Mouse (Mus musculus): ENCODE measurements around the gene Neil3.
"Not testable (repeated sequence)": the region's sequence is repeated elsewhere in the genome, so short reads cannot be mapped to it uniquely, and the experiment has no call there.

Gene Neil3

DNA sequence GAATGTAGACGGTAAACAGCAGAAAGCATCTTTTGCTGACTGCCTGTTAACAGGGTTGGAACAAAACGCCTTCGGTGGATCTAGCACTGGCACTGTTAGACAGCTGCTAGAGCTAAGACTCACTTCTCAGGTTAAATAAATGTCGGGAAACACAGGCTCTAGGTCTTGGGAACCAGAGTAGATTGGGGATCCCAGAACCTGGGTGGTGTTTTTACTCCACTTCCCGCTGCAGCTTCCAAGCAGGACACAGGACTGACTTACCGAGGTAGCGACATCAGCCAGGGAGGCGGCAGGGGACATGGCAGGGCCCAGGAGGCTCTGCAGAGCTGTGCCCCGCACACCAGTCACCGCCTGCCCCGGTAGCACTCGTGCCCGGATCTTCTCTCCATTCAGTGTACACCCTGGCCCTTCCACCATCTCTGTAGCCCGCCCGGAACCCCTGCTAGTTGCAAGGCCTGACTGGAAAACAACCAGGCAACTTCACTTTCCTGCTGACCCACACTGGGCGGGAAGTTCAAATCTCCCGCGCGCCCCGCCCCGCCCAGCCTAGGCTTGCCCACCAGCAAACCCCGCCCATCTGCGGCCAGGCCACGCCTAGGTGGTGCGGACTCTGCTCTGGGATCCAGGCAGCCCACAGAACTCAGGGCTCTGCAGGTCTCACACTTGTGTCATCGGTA is at the start of gene Neil3:
Gene Neil3, minus strand, starts transcription at position 571 of the 677 bp plus-strand sequence.
- DNase-seq = peak; percentile 14 to 21

DNA sequence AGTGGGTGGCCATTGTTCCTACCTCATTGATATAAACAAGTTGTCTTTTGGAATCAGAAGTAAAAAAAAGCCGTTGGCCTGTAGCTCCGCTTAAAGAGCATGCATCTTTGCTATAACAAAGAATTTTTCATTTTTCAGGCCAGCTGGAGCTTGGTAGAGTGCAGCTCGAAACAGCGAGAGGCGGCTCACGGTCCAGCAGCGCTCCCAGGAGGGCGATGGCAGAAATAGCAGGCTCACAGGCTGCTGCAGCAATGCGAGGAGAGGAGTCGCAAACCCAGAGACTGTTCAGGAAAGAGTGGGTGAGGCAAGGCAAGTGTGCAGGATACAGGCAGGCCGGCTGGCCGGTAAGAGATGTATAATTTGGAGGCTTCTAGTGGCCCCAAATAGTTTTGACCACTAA is 42.0 kb upstream of the Neil3 start:
- peak; percentile 24 to 44 for DNase-seq

DNA sequence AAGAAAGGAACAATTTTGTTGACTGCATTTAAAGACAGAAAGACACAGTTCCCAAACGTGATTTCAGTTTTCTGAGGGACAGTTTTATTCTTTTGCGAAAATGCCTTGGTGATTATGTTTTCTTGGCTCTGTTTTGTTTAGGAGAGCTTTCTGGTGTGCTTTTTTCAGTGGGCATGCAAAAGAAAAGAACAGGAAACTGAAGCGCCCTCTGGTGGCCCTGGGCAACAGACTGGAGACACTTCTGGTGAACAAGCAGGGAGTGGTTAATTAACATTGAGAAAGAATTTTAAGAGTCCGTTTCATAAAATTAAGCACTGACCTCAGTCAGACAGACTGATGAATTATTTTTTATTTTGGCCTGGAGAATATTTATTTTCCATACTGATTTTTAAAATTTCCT is 25.1 kb upstream of the Neil3 start:
- peak; percentile 25 to 39 for DNase-seq

DNA sequence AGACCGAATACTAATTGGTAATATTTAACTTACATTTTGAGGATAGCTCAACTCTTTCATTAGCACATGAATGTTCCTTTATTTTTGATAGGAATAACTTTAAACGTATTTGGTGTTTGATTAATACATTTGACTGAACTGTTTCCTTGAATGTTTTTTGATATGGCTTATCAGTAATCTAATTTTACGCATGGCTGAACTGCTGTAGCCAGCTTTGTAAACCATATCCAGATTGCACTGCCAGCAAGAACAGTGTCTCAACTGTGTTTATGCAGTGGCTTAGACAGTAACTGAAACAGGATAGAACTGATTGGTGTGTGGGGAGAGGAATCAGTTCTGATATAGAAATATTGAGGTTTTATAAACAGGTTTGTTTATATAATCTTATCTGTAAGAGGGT is 22.6 kb upstream of the Neil3 start:
- no peak for DNase-seq

DNA sequence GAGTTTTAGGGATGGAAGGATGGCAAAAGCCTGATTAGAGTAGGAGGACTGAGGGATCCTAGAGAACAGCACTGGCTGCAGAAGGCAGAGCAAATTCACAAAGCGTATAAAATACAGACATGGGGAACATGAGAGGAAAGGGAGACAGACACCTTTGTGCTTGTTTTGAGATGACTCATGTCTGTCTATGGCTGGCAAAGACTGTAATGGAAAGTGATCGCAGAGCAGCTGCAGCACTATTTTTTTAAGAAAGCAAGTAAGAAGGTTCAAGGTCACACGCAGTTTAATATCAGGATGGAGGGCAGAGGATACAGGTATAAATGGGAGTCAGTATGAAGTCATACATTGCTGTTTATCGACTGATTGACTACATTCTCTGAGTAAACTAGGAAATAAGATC is 8.2 kb downstream of the Neil3 start:
- no peak for DNase-seq

DNA sequence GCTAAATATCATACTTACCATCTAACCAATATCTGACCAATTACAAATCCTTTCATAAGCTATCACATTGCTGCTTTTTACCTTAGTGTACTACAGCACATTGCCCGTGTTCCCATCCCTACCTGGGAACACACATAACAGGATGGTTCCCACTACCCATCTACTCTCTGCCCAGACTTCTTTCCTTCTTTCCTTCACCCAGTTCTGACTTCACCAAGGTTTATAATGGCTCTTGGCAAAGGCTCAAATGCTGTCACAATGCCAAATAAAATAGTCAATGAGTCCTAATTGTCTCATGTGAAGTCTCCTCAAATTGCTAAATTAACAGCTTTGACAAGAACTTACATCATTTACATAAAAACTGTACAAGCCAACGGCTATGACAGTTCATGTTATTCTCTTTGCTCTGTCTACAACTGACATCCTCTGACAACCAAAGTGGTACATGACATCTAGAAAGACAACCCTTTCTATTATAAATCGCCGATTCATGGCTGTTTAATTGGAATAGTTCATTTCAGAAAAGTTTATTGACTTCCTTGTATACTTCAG is 9.9 kb downstream of the Neil3 start:
- DNase-seq = no peak

DNA sequence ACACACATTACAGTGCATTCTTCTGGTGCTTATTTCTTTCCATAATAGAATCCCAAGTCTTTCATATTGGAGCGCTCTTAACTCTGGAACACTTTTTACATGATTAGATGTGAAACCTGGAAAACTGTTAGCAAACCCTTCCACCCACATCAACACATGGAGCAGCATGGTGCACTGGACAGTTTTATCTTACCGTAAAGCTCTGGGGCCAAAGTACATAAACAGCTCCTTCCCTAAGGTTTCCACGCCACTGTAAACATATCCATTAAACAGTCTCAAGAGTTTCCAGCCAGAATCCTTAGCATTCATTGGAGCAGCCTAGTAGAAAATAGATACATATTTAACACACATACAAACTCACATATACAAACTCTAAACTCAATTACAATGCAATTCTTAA is 15.4 kb downstream of the Neil3 start:
- no peak for DNase-seq

DNA sequence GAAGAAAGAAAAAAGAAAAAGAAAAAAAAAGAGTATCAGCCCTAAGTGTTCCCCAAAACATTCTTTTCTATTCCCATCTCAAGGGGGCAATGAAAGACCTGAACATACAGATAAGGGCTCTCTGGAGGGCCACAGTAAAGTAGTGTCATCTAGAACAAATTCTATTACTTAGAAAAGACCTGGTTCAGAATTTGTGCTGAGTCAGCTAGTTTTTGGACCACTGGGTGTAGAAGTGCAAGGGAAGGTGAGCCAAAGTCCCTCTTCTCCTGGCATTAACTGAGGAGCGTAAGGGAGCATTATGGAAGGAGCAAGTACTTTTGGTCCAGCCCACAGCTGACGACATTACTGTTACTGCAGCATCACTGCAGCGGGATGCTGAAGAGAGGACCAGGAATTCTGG is 19.7 kb downstream of the Neil3 start:
- no peak for DNase-seq

DNA sequence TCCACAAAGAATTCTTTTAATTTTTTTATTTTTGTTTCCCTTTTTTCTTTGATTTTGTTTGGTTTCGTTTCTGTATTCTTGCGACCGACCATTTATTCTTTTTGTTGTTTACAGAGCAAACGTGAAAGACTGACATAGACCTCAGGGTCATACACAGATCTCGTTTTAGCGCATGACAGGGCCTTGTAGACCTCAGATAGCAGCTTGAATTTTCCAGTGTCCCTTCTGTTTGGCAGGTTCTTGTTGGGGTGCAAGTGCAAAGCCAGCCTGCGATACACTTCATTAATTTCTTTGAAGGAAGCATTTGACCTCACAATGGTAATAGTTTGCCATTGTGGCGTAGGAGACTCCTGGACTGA is 24.6 kb downstream of the Neil3 start:
- no peak for DNase-seq

DNA sequence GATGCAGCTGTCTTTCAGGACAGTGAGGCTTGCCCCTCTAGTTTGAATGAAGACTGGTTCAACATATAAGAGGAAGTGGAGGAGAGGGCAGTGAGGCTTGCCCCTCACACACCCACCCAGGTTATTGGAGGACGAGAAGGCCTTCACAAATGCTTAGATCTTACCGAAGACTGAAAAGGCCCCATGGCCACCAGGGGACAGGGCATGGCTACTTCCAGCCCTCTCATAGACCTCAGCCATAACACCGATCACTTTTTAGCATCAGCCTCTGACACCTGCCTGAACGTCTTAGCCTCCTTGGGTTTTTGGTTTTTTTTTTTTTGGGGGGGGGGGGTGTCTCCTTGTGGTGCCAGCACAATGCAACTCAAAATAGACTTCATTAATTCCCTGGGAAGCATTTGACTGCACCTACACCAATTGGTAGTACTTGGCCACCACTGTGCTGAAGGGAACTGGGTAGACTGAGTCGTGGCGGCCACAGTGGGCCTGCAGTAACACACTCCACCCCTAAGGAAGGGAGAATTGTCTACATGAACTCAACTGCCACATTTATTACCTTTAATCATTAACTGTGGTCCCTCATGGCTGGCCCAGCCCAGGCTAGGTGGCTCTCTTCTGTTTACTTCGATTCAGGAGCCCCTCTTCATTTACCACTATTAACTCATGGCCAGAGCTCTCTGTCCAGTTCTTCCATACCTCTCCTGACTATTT is 25.1 kb downstream of the Neil3 start:
- DNase-seq = no peak

DNA sequence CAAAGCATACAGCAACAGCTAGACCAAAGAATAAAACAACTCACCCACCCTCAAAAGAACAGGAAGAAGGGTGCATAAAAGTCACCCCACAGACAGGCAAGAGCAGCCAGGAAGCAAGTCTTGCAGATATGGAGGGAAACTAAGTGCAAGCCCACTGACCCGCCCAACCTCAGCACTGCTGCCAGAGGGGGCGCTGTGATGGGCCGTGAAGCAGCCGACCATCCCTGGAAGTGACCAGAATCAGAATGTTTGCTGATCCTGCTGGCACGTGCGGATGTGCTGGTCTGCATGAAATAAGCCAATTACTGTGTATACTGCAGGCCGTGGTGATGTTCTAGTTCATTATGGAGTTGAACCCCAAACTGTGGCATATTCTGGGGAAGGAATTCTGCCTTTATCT is 26.6 kb downstream of the Neil3 start:
- DNase-seq = no peak

DNA sequence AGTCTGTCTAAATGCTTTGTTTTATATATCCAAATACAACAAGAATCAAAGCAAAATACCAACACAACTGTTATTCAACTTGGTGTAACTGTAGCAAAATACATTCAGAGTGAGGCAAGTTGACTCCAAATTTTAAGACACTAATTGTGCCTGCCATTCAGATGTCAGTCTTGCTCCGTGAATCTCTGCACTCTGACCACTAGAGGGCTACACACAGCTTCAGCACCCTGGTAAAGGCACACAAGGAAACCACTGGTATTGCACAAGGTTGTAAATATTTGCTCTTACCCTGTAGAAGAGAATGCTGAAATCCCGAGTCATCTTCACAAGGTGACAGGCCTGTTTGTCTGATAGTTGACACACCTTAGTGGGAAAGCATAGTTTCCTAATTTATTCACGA is 31.8 kb downstream of the Neil3 start:
- peak in 1 of 2 experiments; percentile 2 for DNase-seq

DNA sequence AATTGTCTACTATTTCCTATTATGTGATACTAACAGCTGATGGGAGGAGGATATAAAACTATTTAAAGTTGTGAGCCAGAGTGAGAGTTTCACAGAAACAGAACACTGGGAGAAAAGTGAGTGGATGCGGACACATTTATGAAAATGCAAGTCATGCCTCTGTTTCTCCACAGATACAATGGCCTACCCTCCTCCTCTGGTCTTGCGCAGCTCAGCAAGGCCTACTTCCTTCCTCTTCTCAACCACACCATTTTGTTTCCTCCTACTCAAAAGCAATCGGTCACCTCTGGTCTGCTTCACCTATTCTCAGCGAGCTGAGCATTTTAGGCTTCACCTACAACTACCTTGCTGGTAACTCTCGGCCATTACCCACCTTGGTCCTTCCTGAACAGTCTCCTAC is 34.0 kb downstream of the Neil3 start:
- DNase-seq = no peak

DNA sequence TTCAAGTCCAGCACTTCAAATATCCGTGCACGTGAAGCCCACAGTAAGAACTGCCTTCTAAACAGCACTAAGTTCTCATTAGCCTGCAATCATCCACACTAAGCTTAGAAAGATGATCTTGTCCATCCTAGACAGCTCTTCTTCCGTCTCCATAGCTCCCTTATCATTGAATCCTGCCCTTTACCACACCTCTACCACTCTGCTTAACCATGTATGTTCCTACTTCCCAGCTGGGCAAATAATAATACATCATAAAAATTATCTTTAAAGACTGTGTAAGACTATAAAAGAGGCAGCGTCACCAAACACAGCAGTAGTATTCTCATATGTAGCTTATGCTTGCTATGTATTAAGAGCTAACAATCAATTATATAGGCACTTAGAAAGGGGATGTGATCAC is 35.2 kb downstream of the Neil3 start:
- no peak for DNase-seq

DNA sequence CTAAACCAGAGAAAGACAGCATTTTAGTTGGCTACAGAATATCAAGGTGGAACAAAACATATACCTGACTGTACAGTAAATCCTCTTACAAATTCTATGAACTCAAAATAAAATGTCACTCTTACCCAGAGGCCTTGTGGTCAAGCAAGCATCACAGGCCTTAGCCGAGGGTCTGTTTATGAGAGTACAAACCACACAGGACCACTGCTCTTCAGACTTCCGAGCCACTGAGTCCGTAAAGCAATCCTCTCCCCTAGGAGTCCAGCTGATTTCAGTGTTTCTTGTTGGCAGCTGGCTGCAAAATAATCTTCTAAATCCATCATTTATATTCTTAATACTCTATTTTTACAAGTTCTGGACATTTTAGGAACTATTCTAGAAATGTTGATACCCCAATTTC is 38.0 kb downstream of the Neil3 start:
- DNase-seq = no peak

DNA sequence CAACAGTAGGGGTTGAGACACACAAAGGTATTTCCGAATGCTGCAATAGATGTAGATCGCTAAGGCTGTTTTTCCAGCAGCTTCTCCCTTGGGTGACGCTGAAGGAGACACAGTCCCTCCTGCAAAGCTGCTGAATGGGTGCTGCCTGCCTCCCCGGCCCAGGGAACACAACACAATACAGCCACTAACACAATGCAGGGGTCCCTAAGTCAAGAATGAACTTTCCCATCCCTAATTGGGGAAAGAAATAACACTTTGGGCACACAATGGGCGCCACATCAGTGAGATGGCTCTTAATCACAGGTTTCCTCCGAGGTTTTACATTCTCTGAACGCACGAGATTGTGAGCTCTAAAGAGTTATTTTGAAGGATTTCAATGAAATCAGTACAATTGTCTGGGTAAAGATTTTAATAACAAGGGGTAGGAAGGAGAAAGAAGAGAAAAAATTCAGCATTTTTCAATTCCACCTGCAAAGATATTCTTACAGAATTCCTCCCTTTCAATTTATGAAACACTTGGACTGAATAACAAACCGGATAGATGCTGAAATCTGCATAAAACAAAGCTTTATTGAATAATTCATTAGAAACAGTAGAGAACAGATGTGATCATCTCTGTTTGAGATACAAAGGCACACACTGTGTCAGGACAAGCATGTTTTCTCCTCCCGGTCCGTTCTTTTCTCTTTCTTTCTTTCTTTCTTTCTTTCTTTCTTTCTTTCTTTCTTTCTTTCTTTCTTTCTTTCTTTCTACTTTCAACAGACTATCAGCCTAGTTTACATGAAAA is 38.6 kb downstream of the Neil3 start:
- no peak for DNase-seq

DNA sequence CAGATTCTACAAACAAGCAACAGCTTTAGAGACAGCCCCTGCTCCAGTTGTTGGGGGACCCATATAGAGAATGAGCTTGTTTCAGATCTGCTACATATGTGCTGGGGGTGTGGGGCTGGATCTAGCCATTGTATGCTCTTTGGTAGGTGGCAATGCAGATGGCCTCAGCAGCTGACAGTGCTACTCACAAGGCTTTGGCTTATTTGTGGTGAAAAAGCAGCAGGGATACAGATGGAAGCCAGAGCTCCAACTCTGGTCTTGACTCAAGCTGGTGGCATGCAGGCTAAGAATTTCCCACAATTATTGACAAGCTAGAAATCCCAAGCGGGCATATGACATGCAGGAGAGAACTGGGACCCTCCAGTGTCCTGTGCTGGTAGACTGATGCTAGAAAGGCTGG is 40.8 kb downstream of the Neil3 start:
- no peak for DNase-seq

DNA sequence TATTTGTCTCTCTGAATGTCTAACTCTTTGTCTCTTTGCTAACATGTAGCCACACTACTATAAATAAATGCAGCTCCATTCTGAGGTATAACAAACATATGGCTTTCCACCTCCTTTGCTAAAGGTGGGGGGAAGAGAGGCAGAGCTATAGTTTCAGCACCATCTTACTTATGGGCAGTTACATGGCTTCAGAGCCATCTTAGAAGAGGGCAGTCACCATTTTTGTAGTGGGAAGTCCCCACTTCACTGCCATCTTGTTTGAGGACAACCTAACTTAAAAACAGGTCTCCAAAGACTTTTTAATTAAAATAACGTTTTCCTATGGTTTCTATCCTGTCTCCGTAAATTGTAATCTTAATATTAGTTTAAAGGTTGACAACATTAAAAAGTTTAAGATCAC is 47.1 kb downstream of the Neil3 start:
- DNase-seq = no peak

DNA sequence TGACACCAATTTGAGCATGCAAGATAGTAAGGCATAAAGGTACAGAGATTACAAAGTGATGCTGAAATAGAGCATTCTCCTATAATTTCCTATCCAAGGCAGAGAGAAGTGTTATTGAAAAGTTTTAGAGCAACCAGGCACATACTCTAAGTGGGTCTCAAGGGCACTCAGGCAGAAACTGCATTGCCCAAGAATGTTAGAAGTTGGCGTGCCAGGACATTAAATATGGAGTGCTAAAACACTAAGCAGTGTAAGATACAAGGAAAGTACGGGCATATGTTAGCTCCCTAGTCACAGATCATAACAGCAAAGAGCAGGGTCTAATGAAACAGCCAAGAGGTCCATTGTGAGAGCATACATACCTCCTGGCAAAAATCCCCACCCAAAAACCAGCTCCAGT is 65.3 kb downstream of the Neil3 start:
- no peak for DNase-seq

DNA sequence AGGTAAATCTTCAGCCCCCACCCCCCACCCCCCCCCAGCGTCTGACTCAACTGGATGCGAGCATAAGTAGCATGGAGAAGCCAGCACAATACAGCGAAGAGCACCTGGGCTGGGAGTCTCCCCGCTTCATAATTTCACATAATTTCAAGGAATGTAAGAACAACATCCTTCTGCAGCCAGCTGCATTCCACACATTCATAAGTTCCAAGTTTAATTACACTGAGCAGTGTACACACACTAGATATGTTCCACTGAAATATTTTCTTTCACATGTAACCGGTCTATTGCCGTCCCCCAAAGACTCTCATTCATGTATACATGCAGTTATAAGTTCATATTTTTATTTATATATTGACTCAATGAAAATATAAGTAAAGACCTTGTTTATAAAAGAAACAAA is 72.6 kb downstream of the Neil3 start:
- no peak for DNase-seq

DNA sequence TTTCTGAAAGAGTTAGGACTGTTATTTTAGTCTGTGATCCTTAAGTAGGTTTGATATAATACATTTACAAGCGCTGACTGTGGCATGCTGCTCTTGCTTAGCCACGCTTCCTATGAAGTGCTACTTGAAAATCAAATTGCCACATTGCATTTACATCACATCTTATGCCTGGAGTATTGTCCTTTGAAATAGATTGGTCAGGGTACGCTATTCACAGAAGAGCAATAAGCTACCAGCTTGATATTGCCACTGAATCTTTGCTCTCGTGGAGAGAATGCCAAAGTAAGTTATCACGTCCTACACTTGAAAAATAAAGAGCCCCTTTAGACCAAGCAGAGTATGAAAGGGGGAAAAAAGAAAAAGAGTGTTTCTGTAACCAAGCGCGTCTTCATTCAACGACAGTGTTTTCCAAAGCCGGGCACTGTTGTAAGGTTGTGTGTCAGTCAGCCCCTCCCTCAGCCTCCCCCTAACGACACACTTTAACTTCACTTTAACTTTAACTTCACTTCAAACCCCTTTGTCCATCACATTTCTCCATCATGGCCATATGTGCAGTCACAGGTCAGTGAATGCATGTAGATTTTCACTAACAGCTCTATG is 76.3 kb downstream of the Neil3 start:
- no peak for DNase-seq

DNA sequence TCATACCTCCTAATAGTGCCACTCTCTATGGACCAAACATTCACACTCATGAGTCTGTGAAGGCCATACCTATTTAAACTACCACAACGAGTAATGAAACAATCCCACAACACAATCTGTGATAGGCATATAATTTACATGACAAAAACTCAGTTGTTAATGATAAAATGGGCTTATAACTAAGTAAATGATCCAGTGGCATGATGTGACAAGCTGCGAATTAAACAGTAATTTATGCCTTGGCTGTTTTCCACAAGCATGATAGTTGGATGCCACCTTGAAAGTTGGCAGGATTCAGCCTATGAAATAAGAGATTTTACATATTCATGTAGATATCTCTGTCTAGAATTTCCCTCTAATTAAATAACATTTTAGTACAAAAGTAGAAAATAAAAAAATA is 99.3 kb downstream of the Neil3 start:
- no peak for DNase-seq

DNA sequence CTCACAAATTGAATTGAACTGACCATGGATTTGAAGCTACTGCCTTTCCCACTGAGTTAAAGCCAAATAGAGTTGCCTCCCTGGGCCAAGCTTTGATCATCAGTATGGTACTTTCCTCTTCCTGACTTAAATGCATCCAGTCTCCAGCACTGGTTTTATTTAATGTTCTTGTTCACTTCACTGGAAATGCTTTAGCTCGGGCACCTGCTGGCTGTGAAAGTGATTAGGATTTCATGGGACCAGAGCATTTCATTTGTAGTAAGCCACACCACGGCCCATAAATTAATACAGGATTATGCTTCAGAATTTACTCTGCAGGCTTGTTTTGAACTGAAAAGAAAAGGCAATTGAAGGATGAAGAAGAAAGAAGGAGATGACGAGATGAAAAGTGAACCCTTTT is 100.8 kb downstream of the Neil3 start:
- not testable (repeated sequence) for DNase-seq
